Mouse (Mus musculus) small intestine, adult 2 months (tissue): ENCODE measurements around the gene Swsap1.

Source experiments
- CTCF ChIP-seq: fragments of 200-500 bp; IDR thresholded peaks from 2 replicates; pipeline ENCODE4 v1.5.1; 2012; ENCODE audit warnings: low read depth, mild to moderate bottlenecking, control low read depth, inconsistent platforms, low read length, moderate library complexity, mixed read lengths; ENCODE audit not compliant: insufficient replicate concordance, insufficient read length; ENCODE audit errors: extremely low read depth
- POLR2A ChIP-seq: fragments of 200-500 bp; IDR thresholded peaks from 2 replicates; pipeline ENCODE4 v1.6.1; 2012; ENCODE audit warnings: low read depth, mild to moderate bottlenecking, control low read depth, inconsistent platforms, low read length, moderate library complexity

DNA sequence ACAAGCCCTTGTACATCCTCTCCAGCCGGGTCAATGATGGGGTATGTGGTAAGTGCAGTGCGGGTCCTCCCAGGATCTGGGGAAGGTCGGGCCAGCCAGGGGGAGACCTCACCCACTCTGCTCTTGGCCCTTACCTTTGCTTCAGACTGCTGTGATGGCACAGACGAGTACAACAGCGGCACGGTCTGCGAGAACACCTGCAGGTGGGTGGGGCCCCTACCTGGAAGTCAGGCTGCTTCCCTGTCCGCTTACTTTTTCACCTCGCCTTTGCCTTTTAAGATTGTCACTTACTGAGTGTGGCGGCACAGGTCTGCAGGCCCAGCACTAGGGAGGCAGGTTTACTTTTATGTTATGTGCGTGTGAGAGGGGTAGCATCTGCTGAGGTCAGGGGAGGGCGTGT lies 49.0 kb downstream of the Swsap1 start:
- TF ChIP-seq CTCF (no peak), POLR2A (no peak)
